Mouse (Mus musculus) myocyte (in vitro differentiated cells): Measurements from ENCODE around the gene Slc37a1. TPM values are rescaled to one million over a fixed set of nuclear protein-coding genes. Genes with fewer than 3 reads are reported as not detected.

ENCODE experiments used
- H3K27me3 ChIP-seq: one replicate; pipeline ENCODE4 v1.6.1; 2011; ENCODE audit not compliant: control insufficient read depth, insufficient read depth, insufficient read length
- H3K36me3 ChIP-seq: one replicate; pipeline ENCODE4 v1.6.1; 2011; ENCODE audit not compliant: control insufficient read depth, insufficient read depth
- H3K4me2 ChIP-seq: one replicate; pipeline ENCODE4 v1.6.1; 2011; ENCODE audit warnings: low read depth, control low read depth
- H3K4me3 ChIP-seq: one replicate; pipeline ENCODE4 v1.5.1; 2011; ENCODE audit warnings: mild to moderate bottlenecking, control low read depth, moderate library complexity
- H3K79me2 ChIP-seq: one replicate; pipeline ENCODE4 v1.6.1; 2011; ENCODE audit not compliant: control insufficient read depth, insufficient read depth
- H3ac ChIP-seq: one replicate; pipeline ENCODE4 v1.6.1; 2011; ENCODE audit not compliant: control insufficient read depth, insufficient read length
- CEBPB ChIP-seq: IDR thresholded peaks from 2 replicates; pipeline ENCODE4 v1.6.1; 2011; ENCODE audit warnings: mild to moderate bottlenecking, moderate library complexity; ENCODE audit not compliant: poor library complexity, insufficient read depth, severe bottlenecking
- E2F4 ChIP-seq: IDR thresholded peaks from one replicate; pipeline ENCODE4 v1.6.1; 2011; ENCODE audit warnings: mild to moderate bottlenecking, control low read depth, moderate library complexity; ENCODE audit not compliant: insufficient read depth
- MAX ChIP-seq: IDR thresholded peaks from one replicate; pipeline ENCODE4 v1.6.1; 2011; ENCODE audit warnings: low read depth, mild to moderate bottlenecking, control low read depth
- MYOD1 ChIP-seq, 3 experiments: IDR thresholded peaks; one replicate each; pipeline ENCODE4 v1.6.1; 2011; ENCODE audit warnings: control low read depth in 2 of 3, low read depth in 2 of 3, mild to moderate bottlenecking in 2 of 3, moderate library complexity in 1 of 3; ENCODE audit not compliant: insufficient read length in 2 of 3, control insufficient read depth in 1 of 3
- MYOG ChIP-seq, 3 experiments: IDR thresholded peaks; one replicate each; pipeline ENCODE4 v1.6.1; 2011; ENCODE audit warnings: control low read depth in 2 of 3, low read depth in 2 of 3, mild to moderate bottlenecking in 2 of 3; ENCODE audit not compliant: insufficient read length in 2 of 3, control insufficient read depth in 1 of 3, insufficient read depth in 1 of 3
- POLR2A ChIP-seq: IDR thresholded peaks from one replicate; pipeline ENCODE4 v1.6.1; 2011; ENCODE audit warnings: low read depth, mild to moderate bottlenecking, control low read depth, moderate library complexity; ENCODE audit not compliant: insufficient read length
- POLR2AphosphoS2 ChIP-seq: IDR thresholded peaks from one replicate; pipeline ENCODE4 v1.6.1; 2011; ENCODE audit warnings: low read depth, control low read depth; ENCODE audit not compliant: insufficient read length
- REST ChIP-seq: IDR thresholded peaks from one replicate; pipeline ENCODE4 v1.6.1; 2011; ENCODE audit warnings: mild to moderate bottlenecking, control low read depth, moderate library complexity; ENCODE audit not compliant: insufficient read depth, insufficient read length
- SRF ChIP-seq: IDR thresholded peaks from one replicate; pipeline ENCODE4 v1.6.1; 2011; ENCODE audit warnings: low read depth; ENCODE audit not compliant: control insufficient read depth, insufficient read length
- TCF12 ChIP-seq: IDR thresholded peaks from one replicate; pipeline ENCODE4 v1.6.1; 2011; ENCODE audit warnings: mild to moderate bottlenecking, control low read depth; ENCODE audit not compliant: poor library complexity, insufficient read depth, severe bottlenecking
- TCF3 ChIP-seq: IDR thresholded peaks from one replicate; pipeline ENCODE4 v1.6.1; 2011; ENCODE audit warnings: low read depth, control low read depth; ENCODE audit not compliant: insufficient read length
- USF1 ChIP-seq: IDR thresholded peaks from one replicate; pipeline ENCODE4 v1.6.1; 2011; ENCODE audit warnings: low read depth, mild to moderate bottlenecking, control low read depth, moderate library complexity
- polyA plus RNA-seq: library from polyadenylated mRNA; unstranded; fragments of >200 nt; fragmentation: generic; extraction: Trizol; gene quantifications from one replicate; pipeline ENCODE4 v1.2.1, GENCODE M21; 2012; ENCODE audit warnings: missing spikeins

Gene Slc37a1
- polyA plus RNA-seq, 1 experiment: 0.12 TPM

DNA sequence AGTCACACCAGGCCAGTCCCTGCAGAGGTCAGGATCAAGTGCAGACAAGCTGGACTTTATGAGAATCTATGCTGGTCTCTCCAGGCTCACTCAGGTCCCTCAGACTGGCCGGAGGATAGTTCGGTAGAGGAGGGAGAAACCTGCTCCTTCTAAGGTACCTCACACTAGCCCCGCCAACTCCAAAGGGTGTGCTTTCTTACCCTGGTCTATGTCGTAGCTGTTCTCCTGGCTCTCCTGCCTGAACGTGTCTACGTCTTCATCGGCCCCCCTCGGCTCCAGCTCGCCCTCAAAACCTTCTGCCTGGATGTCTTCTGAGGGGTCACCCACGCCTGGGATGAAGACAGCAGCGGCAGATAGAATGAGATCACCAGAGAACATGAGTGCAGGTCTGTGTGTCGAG, 28.7 kb upstream of the Slc37a1 start:
- Histone ChIP-seq H3ac (no peak overlapping the region), H3K79me2 (no peaks in the 10 kb centered on the region), H3K27me3 (peaks cover 9% of the 10 kb centered on the region), H3K4me2 (no peak overlapping the region), H3K36me3 (no peaks in the 10 kb centered on the region), H3K4me3 (no peak overlapping the region)
- TF ChIP-seq E2F4: no peak
- TF ChIP-seq MYOD1 (IDR thresholded peaks at IDR 0.05; ENCODE audit: control insufficient read depth in 1 of 3, insufficient read length in 2 of 3, low read depth in 2 of 3): no peak
- TF ChIP-seq MAX: no peak
- TF ChIP-seq TCF12: no peak
- no peak for TF ChIP-seq TCF3
- TF ChIP-seq USF1: no peak
- TF ChIP-seq POLR2A: no peak

DNA sequence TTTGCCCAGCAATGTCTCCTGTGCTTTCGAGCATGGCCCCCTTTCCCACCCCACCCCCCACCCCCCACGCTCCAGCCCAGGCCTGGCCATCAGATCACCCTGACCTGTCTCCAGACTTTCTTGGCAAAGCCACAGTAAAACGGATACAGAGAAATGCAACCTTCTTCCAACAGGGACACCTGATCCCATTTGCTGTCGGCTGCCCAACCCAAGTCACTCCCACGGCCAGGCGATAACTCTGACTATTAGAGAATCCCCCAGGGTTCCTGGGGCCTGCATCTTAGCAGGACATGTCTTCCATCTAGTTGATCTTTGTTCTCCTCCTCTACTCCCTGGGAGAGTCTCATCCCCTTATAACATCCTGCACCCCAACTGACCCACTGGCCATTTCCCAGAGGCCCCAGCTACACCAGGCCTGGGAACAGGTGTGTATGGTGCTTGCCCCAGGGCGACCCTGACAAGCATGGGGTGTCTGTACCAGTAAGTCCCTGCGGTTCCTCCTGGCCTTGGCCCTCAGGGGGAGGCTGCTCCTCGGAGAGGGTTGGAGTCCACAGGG, 28.2 kb upstream of the Slc37a1 start:
- H3K79me2 ChIP-seq: no peaks in the 10 kb centered on the region
- H3ac ChIP-seq: no peak overlapping the region
- H3K27me3 ChIP-seq: peaks cover 11% of the 10 kb centered on the region
- H3K36me3 ChIP-seq: no peaks in the 10 kb centered on the region
- TF ChIP-seq TCF12 (no peak), REST (no peak), MAX (no peak), CEBPB (no peak), USF1 (no peak), MYOG (IDR thresholded peaks at IDR 0.05; ENCODE audit: control insufficient read depth in 1 of 3, insufficient read depth in 1 of 3, insufficient read length in 2 of 3, low read depth in 2 of 3) (no peak), POLR2AphosphoS2 (no peak), MYOD1 (IDR thresholded peaks at IDR 0.05; ENCODE audit: control insufficient read depth in 1 of 3, insufficient read length in 2 of 3, low read depth in 2 of 3) (no peak), POLR2A (no peak), TCF3 (no peak), SRF (no peak), E2F4 (no peak)
- H3K4me3 ChIP-seq: no peak overlapping the region
- H3K4me2 ChIP-seq: no peak overlapping the region

DNA sequence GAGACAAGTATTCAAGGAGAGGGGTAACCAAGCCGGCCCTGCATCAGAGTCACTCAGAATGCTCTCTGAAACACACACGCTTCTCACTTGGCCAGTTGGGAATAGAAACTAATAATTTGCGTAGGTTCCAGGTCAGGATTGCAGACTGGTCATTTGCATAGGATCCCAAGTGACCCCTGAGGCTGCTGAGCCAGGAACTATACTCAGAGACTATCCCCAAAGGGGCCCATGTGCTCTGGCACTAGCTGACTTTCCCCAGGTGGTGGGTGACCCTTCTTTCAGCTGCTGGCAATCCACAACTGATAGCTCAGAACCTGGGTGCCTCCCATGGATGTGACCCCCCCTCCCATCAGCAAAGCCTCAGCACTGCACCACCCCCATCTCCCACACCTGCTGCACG, 27.4 kb upstream of the Slc37a1 start:
- H3K79me2 ChIP-seq: no peaks in the 10 kb centered on the region
- H3K4me3 ChIP-seq: no peak overlapping the region
- H3K4me2 ChIP-seq: no peak overlapping the region
- TF ChIP-seq REST: no peak
- no peak for TF ChIP-seq E2F4
- no peak for TF ChIP-seq POLR2A
- no peak for TF ChIP-seq MYOD1 (IDR thresholded peaks at IDR 0.05; ENCODE audit: control insufficient read depth in 1 of 3, insufficient read length in 2 of 3, low read depth in 2 of 3)
- TF ChIP-seq CEBPB: no peak
- TF ChIP-seq TCF3: no peak
- TF ChIP-seq MAX: no peak
- no peak for TF ChIP-seq USF1
- TF ChIP-seq POLR2AphosphoS2: no peak
- TF ChIP-seq TCF12: no peak
- no peak for TF ChIP-seq MYOG (IDR thresholded peaks at IDR 0.05; ENCODE audit: control insufficient read depth in 1 of 3, insufficient read depth in 1 of 3, insufficient read length in 2 of 3, low read depth in 2 of 3)
- TF ChIP-seq SRF: no peak
- no peak overlapping the region for H3ac ChIP-seq
- no peaks in the 10 kb centered on the region for H3K36me3 ChIP-seq
- peaks cover 18% of the 10 kb centered on the region for H3K27me3 ChIP-seq

DNA sequence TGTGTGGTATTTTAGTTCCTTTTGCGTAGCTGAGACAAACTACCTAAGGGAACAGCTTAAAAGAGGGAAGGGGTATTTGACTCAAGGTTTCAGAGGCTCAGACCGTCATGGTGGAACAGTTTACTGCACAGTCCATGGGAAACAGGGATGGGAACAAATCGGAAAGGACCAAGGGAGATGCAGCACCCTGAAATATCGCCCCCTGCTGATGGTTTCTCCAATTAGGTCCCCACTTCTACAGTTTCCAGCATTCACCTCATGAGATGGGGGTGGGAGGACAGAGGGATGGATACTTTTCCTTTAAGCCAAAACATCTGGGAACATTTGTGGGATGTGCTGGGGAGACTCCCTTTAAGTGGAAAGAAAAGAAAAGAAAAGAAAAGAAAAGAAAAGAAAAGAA, 26.8 kb upstream of the Slc37a1 start:
- no peak overlapping the region for H3K4me3 ChIP-seq
- peaks cover 18% of the 10 kb centered on the region for H3K27me3 ChIP-seq
- H3K36me3 ChIP-seq: no peaks in the 10 kb centered on the region
- no peaks in the 10 kb centered on the region for H3K79me2 ChIP-seq
- TF ChIP-seq E2F4: no peak
- no peak for TF ChIP-seq MYOD1 (IDR thresholded peaks at IDR 0.05; ENCODE audit: control insufficient read depth in 1 of 3, insufficient read length in 2 of 3, low read depth in 2 of 3)
- TF ChIP-seq POLR2A: no peak
- TF ChIP-seq POLR2AphosphoS2: no peak
- no peak for TF ChIP-seq REST
- TF ChIP-seq MAX: no peak
- no peak for TF ChIP-seq SRF
- no peak for TF ChIP-seq TCF3
- no peak for TF ChIP-seq MYOG (IDR thresholded peaks at IDR 0.05; ENCODE audit: control insufficient read depth in 1 of 3, insufficient read depth in 1 of 3, insufficient read length in 2 of 3, low read depth in 2 of 3)
- TF ChIP-seq USF1: no peak
- no peak for TF ChIP-seq CEBPB
- H3ac ChIP-seq: no peak overlapping the region
- H3K4me2 ChIP-seq: no peak overlapping the region

DNA sequence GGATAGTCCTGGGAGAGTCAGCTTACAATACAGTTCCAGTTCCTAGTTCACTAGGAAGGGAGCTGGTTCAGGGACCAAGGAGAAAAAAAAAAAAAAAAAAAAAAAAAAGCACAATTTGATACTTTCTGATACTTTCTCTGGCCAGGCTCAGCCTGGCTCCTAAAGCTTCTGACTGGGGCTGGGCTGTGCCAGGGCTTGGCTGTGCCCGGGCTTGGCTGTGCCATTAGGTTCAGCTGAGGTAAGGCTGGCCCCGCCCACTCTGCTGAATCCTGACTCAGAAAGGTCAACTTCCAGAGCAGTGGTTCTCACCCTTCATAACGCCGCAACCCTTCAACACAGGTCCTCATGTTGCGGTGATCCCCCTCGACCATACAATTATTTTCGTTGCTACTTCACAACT, 26.2 kb upstream of the Slc37a1 start:
- no peak overlapping the region for H3ac ChIP-seq
- no peak for TF ChIP-seq TCF12
- TF ChIP-seq POLR2A: no peak
- no peak for TF ChIP-seq MAX
- no peak for TF ChIP-seq MYOG (IDR thresholded peaks at IDR 0.05; ENCODE audit: control insufficient read depth in 1 of 3, insufficient read depth in 1 of 3, insufficient read length in 2 of 3, low read depth in 2 of 3)
- no peak for TF ChIP-seq POLR2AphosphoS2
- no peak for TF ChIP-seq REST
- TF ChIP-seq TCF3: no peak
- TF ChIP-seq USF1: no peak
- no peak for TF ChIP-seq CEBPB
- TF ChIP-seq SRF: no peak
- TF ChIP-seq E2F4: no peak
- TF ChIP-seq MYOD1 (IDR thresholded peaks at IDR 0.05; ENCODE audit: control insufficient read depth in 1 of 3, insufficient read length in 2 of 3, low read depth in 2 of 3): no peak
- H3K36me3 ChIP-seq: no peaks in the 10 kb centered on the region
- H3K27me3 ChIP-seq: peaks cover 18% of the 10 kb centered on the region
- no peak overlapping the region for H3K4me2 ChIP-seq
- no peaks in the 10 kb centered on the region for H3K79me2 ChIP-seq
- no peak overlapping the region for H3K4me3 ChIP-seq
